Mouse (Mus musculus): ENCODE results near the gene Pacsin2. TPM values are rescaled to one million over a fixed set of nuclear protein-coding genes. Genes with fewer than 3 reads are reported as not detected.
"Not testable (repeated sequence)": the region's sequence is repeated elsewhere in the genome, so short reads cannot be mapped to it uniquely, and the experiment has no call there.

The Pacsin2 gene
- polyA plus RNA-seq, 1 experiment: 73.5 TPM

GRCm38 (mm10) chr15:83469279-83469821 lies 4.9 kb upstream of the Pacsin2 start:
- TF ChIP-seq CTCF (IDR thresholded peaks at IDR 0.05; ENCODE audit: extremely low read depth, insufficient read length, insufficient replicate concordance, low read depth, low read length): no peak
- no peak for TF ChIP-seq POLR2A (IDR thresholded peaks at IDR 0.05; ENCODE audit: low read depth, low read length)
- Histone ChIP-seq H3K27me3 (ENCODE audit: control insufficient read depth, insufficient read depth, low read length) (no peaks in the 10 kb centered on the region), H3K27ac (ENCODE audit: insufficient read depth, low read depth, low read length) (peak overlapping the region; percentile 56), H3K4me3 (ENCODE audit: low read depth, low read length) (no peak overlapping the region), H3K4me1 (ENCODE audit: control insufficient read depth, insufficient read depth, insufficient read length, low read length) (peaks cover 38% of the 10 kb centered on the region), H3K36me3 (ENCODE audit: control insufficient read depth, insufficient read depth, low read length) (no peaks in the 10 kb centered on the region)
- WGBS: 64% methylated on average over 6 of the region's 6 CpGs

- peak overlapping the region; percentile 80 for H3K27ac ChIP-seq (ENCODE audit: insufficient read depth, low read depth, low read length)
- TF ChIP-seq CTCF (IDR thresholded peaks at IDR 0.05; ENCODE audit: extremely low read depth, insufficient read length, insufficient replicate concordance, low read depth, low read length): no peak
- no peak for TF ChIP-seq POLR2A (IDR thresholded peaks at IDR 0.05; ENCODE audit: low read depth, low read length)
- H3K4me3 ChIP-seq (ENCODE audit: low read depth, low read length): no peak overlapping the region
Measured at GRCm38 (mm10) chr15:83467232-83467966, 3.0 kb upstream of the Pacsin2 start.

GRCm38 (mm10) chr15:83466331-83466730 lies 1.9 kb upstream of the Pacsin2 start:
- H3K36me3 ChIP-seq (ENCODE audit: control insufficient read depth, insufficient read depth, low read length): peaks cover 1% of the 10 kb centered on the region; the same call in 1 of the 2 replicates
- H3K27ac ChIP-seq (ENCODE audit: insufficient read depth, low read depth, low read length): no peak overlapping the region; the same call in 1 of the 2 replicates
- H3K27me3 ChIP-seq (ENCODE audit: control insufficient read depth, insufficient read depth, low read length): no peaks in the 10 kb centered on the region
- WGBS: 73% methylated on average over 4 of the region's 4 CpGs
- no peak overlapping the region for H3K4me3 ChIP-seq (ENCODE audit: low read depth, low read length)
- TF ChIP-seq CTCF (IDR thresholded peaks at IDR 0.05; ENCODE audit: extremely low read depth, insufficient read length, insufficient replicate concordance, low read depth, low read length) (no peak), POLR2A (IDR thresholded peaks at IDR 0.05; ENCODE audit: low read depth, low read length) (no peak)
- peaks cover 26% of the 10 kb centered on the region for H3K4me1 ChIP-seq (ENCODE audit: control insufficient read depth, insufficient read depth, insufficient read length, low read length)

More at GRCm38 (mm10) chr15:83467232-83467966, 3.0 kb upstream of the Pacsin2 start:
- WGBS: 38% methylated on average over 9 of the region's 9 CpGs
- Histone ChIP-seq H3K36me3 (ENCODE audit: control insufficient read depth, insufficient read depth, low read length) (no peaks in the 10 kb centered on the region), H3K27me3 (ENCODE audit: control insufficient read depth, insufficient read depth, low read length) (no peaks in the 10 kb centered on the region), H3K4me1 (ENCODE audit: control insufficient read depth, insufficient read depth, insufficient read length, low read length) (peaks cover 29% of the 10 kb centered on the region)

- Histone ChIP-seq H3K4me1 (ENCODE audit: control insufficient read depth, insufficient read depth, insufficient read length, low read length) (peaks cover 27% of the 10 kb centered on the region; the same call in 1 of the 2 replicates), H3K27ac (ENCODE audit: insufficient read depth, low read depth, low read length) (0 out of 2 replicates have a peak overlapping the region, but pooled peaks have one; percentile 5), H3K36me3 (ENCODE audit: control insufficient read depth, insufficient read depth, low read length) (peaks cover 1% of the 10 kb centered on the region; the same call in 1 of the 2 replicates), H3K27me3 (ENCODE audit: control insufficient read depth, insufficient read depth, low read length) (no peaks in the 10 kb centered on the region), H3K4me3 (ENCODE audit: low read depth, low read length) (peak overlapping the region; percentile 12; the same call in 1 of the 2 replicates)
- TF ChIP-seq POLR2A (IDR thresholded peaks at IDR 0.05; ENCODE audit: low read depth, low read length): no peak
- peak; percentile 27; the same call in 1 of the 2 replicates for TF ChIP-seq CTCF (IDR thresholded peaks at IDR 0.05; ENCODE audit: extremely low read depth, insufficient read length, insufficient replicate concordance, low read depth, low read length)
- 69% methylated on average over 19 of the region's 19 CpGs for whole genome bisulfite sequencing
Measured at GRCm38 (mm10) chr15:83464905-83465650, 672 bp upstream of the Pacsin2 start.

- H3K36me3 ChIP-seq (ENCODE audit: control insufficient read depth, insufficient read depth, low read length): peaks cover 1% of the 10 kb centered on the region; the same call in 1 of the 2 replicates
- H3K4me1 ChIP-seq (ENCODE audit: control insufficient read depth, insufficient read depth, insufficient read length, low read length): peaks cover 17% of the 10 kb centered on the region; the same call in 1 of the 2 replicates
- WGBS: 10% methylated on average over 17 of the region's 17 CpGs
- peak overlapping the region; percentile 91 for H3K4me3 ChIP-seq (ENCODE audit: low read depth, low read length)
- no peaks in the 10 kb centered on the region for H3K27me3 ChIP-seq (ENCODE audit: control insufficient read depth, insufficient read depth, low read length)
- peak overlapping the region; percentile 91 for H3K27ac ChIP-seq (ENCODE audit: insufficient read depth, low read depth, low read length)
- TF ChIP-seq CTCF (IDR thresholded peaks at IDR 0.05; ENCODE audit: extremely low read depth, insufficient read length, insufficient replicate concordance, low read depth, low read length) (no peak), POLR2A (IDR thresholded peaks at IDR 0.05; ENCODE audit: low read depth, low read length) (no peak; the same call in 1 of the 2 replicates)
Measured at GRCm38 (mm10) chr15:83463369-83464082, 880 bp downstream of the Pacsin2 start.

GRCm38 (mm10) chr15:83462349-83462748 lies 2.1 kb downstream of the Pacsin2 start:
- not testable (repeated sequence) for H3K4me3 ChIP-seq (ENCODE audit: low read depth, low read length); H3K27me3 ChIP-seq (ENCODE audit: control insufficient read depth, insufficient read depth, low read length); H3K36me3 ChIP-seq (ENCODE audit: control insufficient read depth, insufficient read depth, low read length)
- peaks cover 12% of the 10 kb centered on the region; the same call in 1 of the 2 replicates for H3K4me1 ChIP-seq (ENCODE audit: control insufficient read depth, insufficient read depth, insufficient read length, low read length)
- WGBS: 29% methylated on average over 8 of the region's 8 CpGs
- H3K27ac ChIP-seq (ENCODE audit: insufficient read depth, low read depth, low read length): peak overlapping the region; percentile 91
